Mouse (Mus musculus) spleen, postnatal 10 days (tissue): Measurements from ENCODE around the gene Afm.

ENCODE experiments used
- DNase-seq, 2 experiments: peaks; one replicate each; pipeline ENCODE4 v3.0.0; 2021 to 2022; ENCODE audit warnings: low spot score in 2 of 2

Afm gene

GRCm38 (mm10) chr5:90518356-90519100 lies at the start of gene Afm:
Afm (plus strand) TSS chr5:90518932.
- DNase-seq: no peak

DNA sequence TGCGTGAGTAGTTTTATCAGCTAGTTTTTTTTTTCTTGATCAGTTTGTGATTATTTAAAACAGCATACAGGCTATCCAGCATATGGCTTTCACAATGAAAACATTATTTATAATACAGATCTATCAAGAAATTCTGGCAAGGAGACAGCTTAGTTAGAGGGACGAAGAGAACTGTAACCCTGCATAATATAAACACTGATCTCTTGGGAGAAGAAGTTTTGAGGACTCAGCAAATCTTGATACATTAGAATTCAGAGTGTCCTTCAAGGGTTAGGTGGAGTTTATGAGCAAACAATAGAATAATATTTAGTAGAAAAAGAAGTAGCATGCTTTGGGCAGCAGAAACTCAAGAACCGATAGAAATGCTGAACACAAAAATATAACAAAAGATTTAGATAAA lies 47.9 kb upstream of the Afm start:
- no peak for DNase-seq

GRCm38 (mm10) chr5:90473902-90474301 lies 44.8 kb upstream of the Afm start:
- no peak for DNase-seq

- no peak for DNase-seq
Observed at GRCm38 (mm10) chr5:90474369-90474768, 44.4 kb upstream of the Afm start.

- no peak for DNase-seq
Observed at GRCm38 (mm10) chr5:90476741-90477140, 42.0 kb upstream of the Afm start.

- no peak for DNase-seq
Observed at GRCm38 (mm10) chr5:90477308-90478140, 41.2 kb upstream of the Afm start.

- no peak for DNase-seq
Observed at GRCm38 (mm10) chr5:90478886-90479285, 39.8 kb upstream of the Afm start.

DNA sequence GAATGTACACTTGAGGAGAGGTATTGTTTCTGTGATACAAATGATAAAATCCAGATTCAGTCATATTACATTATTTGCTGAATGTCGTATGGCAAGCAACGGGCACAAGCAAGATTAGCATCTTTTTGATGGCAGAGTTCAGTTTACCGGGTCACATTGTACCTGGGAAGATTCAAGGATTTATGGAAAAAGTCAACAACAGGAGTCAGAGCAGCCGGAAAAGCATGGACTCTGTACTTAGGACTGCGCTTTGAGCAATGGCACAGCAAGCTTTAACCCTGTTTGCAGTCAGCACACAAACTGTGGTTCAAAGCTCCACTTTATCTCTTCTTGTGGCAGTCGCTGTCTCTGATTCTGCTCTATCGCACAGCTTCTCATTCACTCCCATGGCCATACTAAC lies 33.1 kb upstream of the Afm start:
- DNase-seq: no peak

DNA sequence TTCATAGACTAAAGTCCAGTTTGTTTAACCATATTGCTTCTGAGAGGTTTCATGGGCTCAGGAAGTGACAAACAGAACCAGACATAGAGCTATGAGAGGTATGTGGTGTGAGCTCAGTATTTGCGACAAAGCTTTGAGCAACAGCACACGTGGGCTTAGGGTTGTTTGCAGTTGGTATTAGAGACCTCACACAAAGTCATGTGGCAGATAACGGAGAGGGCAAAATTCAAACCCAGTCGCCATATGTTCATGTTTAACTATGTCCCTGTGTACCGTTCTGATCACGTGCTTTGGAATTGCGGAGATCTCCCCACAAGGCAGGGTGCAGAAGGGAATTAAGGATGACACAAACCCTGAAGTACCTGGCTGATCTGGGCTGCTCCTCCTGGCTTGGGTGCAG lies 30.4 kb upstream of the Afm start:
- DNase-seq: no peak

GRCm38 (mm10) chr5:90490518-90490917 lies 28.2 kb upstream of the Afm start, which contains the start of gene Afp:
Afp (plus strand) TSS chr5:90490737.
- no peak for DNase-seq

GRCm38 (mm10) chr5:90492440-90492839 lies 26.3 kb upstream of the Afm start:
- DNase-seq: peak in 1 of 2 experiments; percentile 48

GRCm38 (mm10) chr5:90494308-90494707 lies 24.4 kb upstream of the Afm start:
- DNase-seq: no peak

DNA sequence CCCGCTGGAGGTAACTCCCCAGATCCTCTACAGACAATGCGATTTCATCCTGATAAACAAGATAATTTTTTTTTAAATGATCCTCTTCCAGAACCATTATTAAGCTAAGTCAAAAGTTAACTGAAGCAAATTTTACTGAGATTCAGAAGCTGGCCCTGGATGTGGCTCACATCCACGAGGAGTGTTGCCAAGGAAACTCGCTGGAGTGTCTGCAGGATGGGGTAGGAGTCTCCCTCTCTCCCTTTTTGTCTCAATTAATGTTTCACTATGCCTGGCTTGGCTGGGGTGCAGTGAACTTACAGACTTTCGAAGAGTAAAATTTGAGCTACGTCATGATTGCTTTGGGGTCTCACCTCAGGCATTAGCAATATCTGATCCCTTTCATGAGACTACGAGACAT lies 19.2 kb upstream of the Afm start:
- no peak for DNase-seq

- DNase-seq: peak; percentile 53 to 81
Observed at GRCm38 (mm10) chr5:90500714-90501113, 18.0 kb upstream of the Afm start.

DNA sequence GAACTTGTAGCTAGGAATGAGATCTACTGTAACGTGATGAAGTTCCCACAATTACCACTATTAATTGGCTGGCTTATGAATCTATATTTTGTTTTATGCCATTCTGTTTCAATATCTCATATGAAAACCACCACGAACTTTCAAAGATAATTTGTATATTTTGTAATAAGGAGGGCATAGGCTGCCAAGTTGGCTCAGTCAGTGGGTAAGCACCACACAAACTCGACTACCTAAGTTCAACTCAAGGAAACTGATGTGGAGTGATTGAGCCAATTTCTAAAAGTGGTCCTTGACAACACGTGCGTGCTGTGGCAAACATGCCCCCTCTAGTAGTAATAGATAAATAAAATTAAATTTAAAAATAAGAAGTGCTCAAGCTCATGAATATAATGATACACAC lies 17.0 kb upstream of the Afm start:
- no peak for DNase-seq

GRCm38 (mm10) chr5:90504742-90505141 lies 14.0 kb upstream of the Afm start:
- no peak for DNase-seq

DNA sequence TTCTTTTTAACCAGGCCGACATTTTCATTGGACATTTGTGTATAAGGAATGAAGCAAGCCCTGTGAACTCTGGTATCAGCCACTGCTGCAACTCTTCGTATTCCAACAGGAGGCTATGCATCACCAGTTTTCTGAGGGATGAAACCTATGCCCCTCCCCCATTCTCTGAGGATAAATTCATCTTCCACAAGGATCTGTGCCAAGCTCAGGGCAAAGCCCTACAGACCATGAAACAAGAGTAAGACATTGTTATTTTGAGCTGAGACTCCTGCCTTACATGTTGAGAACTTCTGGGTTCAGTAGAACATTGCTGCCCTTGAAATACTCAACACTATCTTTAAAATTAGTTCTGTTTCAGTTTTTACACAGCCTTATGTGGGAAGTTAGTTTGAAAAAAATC lies 12.2 kb upstream of the Afm start:
- DNase-seq: no peak

DNA sequence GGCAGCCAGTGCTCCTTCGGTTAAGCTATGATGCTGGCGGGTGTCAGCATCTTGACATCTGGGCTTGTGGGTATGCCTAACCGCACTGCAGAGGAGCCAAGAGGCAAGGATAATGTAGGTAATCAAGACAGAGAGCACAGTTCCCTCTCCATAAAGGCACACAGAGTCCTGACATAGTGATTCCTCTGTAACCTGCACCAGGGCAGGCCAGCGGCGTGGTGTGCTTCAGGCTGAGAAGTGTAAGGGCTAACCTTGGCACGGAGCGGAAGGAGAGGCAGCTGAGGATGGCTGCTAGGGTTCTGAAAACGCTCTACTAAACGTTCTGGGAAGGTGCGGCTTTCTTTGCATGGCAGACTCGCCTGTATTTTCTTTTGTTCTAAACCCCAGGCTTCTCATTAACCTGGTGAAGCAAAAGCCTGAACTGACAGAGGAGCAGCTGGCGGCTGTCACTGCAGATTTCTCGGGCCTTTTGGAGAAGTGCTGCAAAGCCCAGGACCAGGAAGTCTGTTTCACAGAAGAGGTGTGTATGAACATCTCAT lies 11.3 kb upstream of the Afm start:
- no peak for DNase-seq

- DNase-seq: no peak
Observed at GRCm38 (mm10) chr5:90509828-90510592, 8.7 kb upstream of the Afm start.

- DNase-seq: no peak
Observed at GRCm38 (mm10) chr5:90512288-90512955, 6.3 kb upstream of the Afm start.

DNA sequence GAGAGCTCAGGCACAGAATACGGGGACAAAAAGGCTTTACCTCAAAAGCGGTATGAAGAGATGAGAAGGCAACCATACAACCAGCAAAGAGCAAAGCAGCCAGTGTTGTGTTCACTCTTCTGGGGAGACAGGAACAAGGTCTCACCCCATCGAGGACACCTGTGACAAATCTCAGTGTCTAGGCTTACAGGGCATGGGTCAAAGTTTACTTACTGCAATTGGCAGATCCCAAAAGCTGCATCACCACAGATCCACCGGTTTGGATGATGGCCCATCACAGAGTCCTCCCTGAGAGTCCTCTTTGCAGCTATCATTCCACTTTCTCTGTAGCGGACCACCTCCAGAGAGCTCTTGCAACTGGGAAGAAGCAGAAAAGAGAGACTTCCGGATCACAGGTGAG lies 3.2 kb upstream of the Afm start:
- DNase-seq: no peak

GRCm38 (mm10) chr5:90551191-90551590 lies 32.5 kb downstream of the Afm start:
- DNase-seq: no peak
